Mouse (Mus musculus) limb, embryonic 14.5 days (tissue): ENCODE data around the gene Ppat. TPM values are rescaled to one million over a fixed set of nuclear protein-coding genes. Genes with fewer than 3 reads are reported as not detected.
"Not testable (repeated sequence)": the region's sequence is repeated elsewhere in the genome, so short reads cannot be mapped to it uniquely, and the experiment has no call there.

Experiments used
- ATAC-seq: fragments of 200-750 bp; cut with Nextera tagmentation; 2 replicates; pipeline ENCODE4 v1.8.0; 2017; ENCODE audit warnings: low read depth, moderate number of reproducible peaks, moderate TSS enrichment; ENCODE audit not compliant: low FRiP score
- DNase-seq: peaks from one replicate; pipeline ENCODE4 v3.0.0-alpha.2; 2015; ENCODE audit warnings: low spot score
- H3K27ac ChIP-seq: fragments of 300-500 bp; sonication (generic); replicated peaks from 2 replicates; pipeline ENCODE4 v1.5.1; 2014; ENCODE audit warnings: low read depth, mild to moderate bottlenecking, low read length, moderate library complexity, mixed read lengths
- H3K27me3 ChIP-seq: fragments of 300-500 bp; sonication (generic); 2 replicates; pipeline ENCODE4 v1.6.1; 2014; ENCODE audit warnings: low read length, mixed read lengths; ENCODE audit not compliant: control insufficient read depth, insufficient read depth
- H3K36me3 ChIP-seq: fragments of 300-500 bp; sonication (generic); 2 replicates; pipeline ENCODE4 v1.6.1; 2014; ENCODE audit warnings: mild to moderate bottlenecking, low read length, moderate library complexity, mixed read lengths; ENCODE audit not compliant: control insufficient read depth, insufficient read depth
- H3K4me1 ChIP-seq: fragments of 300-500 bp; sonication (generic); 2 replicates; pipeline ENCODE4 v1.6.1; 2014; ENCODE audit warnings: antibody characterized with exemption, low read length, mixed read lengths; ENCODE audit not compliant: control insufficient read depth, insufficient read depth
- H3K4me2 ChIP-seq: fragments of 300-500 bp; sonication (generic); replicated peaks from 2 replicates; pipeline ENCODE4 v1.6.1; 2014; ENCODE audit warnings: low read depth, mild to moderate bottlenecking, low read length, moderate library complexity; ENCODE audit not compliant: severe bottlenecking
- H3K4me3 ChIP-seq: fragments of 300-500 bp; sonication (generic); replicated peaks from 2 replicates; pipeline ENCODE4 v1.5.1; 2014; ENCODE audit warnings: low read length
- H3K9ac ChIP-seq: fragments of 300-500 bp; sonication (generic); 2 replicates; pipeline ENCODE4 v1.6.1; 2014; ENCODE audit warnings: mild to moderate bottlenecking, low read depth, low read length, moderate library complexity; ENCODE audit not compliant: severe bottlenecking
- H3K9me3 ChIP-seq: fragments of 300-500 bp; sonication (generic); 2 replicates; pipeline ENCODE4 v1.6.1; 2016; ENCODE audit warnings: low read length; ENCODE audit not compliant: control insufficient read depth
- POLR2A ChIP-seq: fragments of 200-500 bp; IDR thresholded peaks from 2 replicates; pipeline ENCODE4 v1.8.0; 2012; ENCODE audit warnings: inconsistent platforms, mild to moderate bottlenecking, moderate library complexity, borderline replicate concordance; ENCODE audit not compliant: insufficient read depth, insufficient read length; ENCODE audit errors: extremely low read depth
- WGBS: fragments of 180-500 bp; shearing (Covaris S2); extraction: QIAGEN DNeasy Blood & Tissue Kit; methylation state at CpG from one replicate; pipeline ENCODE4 v1.1.7; 2014; 5-methylcytosine and 5-hydroxymethylcytosine counted together
- polyA plus RNA-seq, 2 experiments: library from polyadenylated mRNA; depleted of rRNA in 1 of 2; stranded (reverse) in 1 of 2; unstranded in 1 of 2; fragments of >200 nt; fragmentation: Nextera tagmentation in 1 of 2; extraction: Ambion mirVana in 1 of 2; gene quantifications; 2 replicates each; pipeline versions ENCODE4 v1.2.1 to v1.2.3; 2012 to 2014

Ppat gene
- polyA plus RNA-seq, 2 experiments, result 14.1 to 24.0 TPM

DNA sequence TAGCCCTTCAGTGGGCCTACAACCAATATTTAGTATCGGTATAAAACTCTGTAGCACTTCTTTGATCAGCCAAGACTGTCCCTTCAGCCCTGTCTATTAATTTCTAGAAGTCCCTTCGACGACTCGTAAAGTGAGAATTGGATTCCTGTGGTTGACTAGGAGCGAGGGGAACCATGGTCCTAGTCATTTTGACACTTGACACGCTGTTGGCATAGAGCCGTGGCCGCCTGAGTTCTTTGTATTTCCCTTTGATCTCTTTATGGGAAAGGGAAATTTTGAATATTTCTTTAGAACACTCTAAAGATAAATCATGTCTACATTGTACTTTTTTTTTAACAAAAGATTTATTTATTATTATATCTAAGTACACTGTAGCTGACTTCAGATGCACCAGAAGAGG, 24.4 kb upstream of the Ppat start:
- H3K9ac ChIP-seq, result peak overlapping the region; percentile 92; the same call in 1 of the 2 replicates
- H3K36me3 ChIP-seq, result peaks cover 33% of the 10 kb centered on the region
- no peak for TF ChIP-seq POLR2A
- peaks cover 11% of the 10 kb centered on the region for H3K4me1 ChIP-seq
- H3K27me3 ChIP-seq, result no peaks in the 10 kb centered on the region
- H3K4me3 ChIP-seq, result peak overlapping the region; percentile 97
- H3K9me3 ChIP-seq, result no peaks in the 10 kb centered on the region
- no peak for DNase-seq
- H3K27ac ChIP-seq, result no peak overlapping the region
- ATAC-seq, result no peak
- H3K4me2 ChIP-seq, result peak overlapping the region; percentile 82
- 69% methylated on average over 8 of the region's 8 CpGs for WGBS

GRCm38 (mm10) chr5:76974554-76975285, 23.3 kb upstream of the Ppat start, which contains the start of gene Srp72:
Srp72 (plus strand) TSS chr5:76974683.
- H3K27me3 ChIP-seq, result no peaks in the 10 kb centered on the region
- peaks cover 11% of the 10 kb centered on the region for H3K4me1 ChIP-seq
- peak within 1 kb of the TSS; percentile 92 for H3K9ac ChIP-seq
- peak within 1 kb of the TSS; percentile 97 for H3K4me3 ChIP-seq
- peak within 1 kb of the TSS; percentile 92 for H3K27ac ChIP-seq
- peaks cover 30% of the 10 kb centered on the region for H3K36me3 ChIP-seq
- H3K4me2 ChIP-seq, result peak within 1 kb of the TSS; percentile 82
- peak; percentile 85 for DNase-seq
- H3K9me3 ChIP-seq, result no peaks in the 10 kb centered on the region
- TF ChIP-seq POLR2A, result no peak; the same call in 1 of the 2 replicates
- peak; percentile 96 for ATAC-seq
- 3% methylated on average over 60 of the region's 60 CpGs for WGBS

- no peak for DNase-seq
These were observed 22.8 kb upstream of the Ppat start for GRCm38 (mm10) chr5:76974207-76974553.

DNA sequence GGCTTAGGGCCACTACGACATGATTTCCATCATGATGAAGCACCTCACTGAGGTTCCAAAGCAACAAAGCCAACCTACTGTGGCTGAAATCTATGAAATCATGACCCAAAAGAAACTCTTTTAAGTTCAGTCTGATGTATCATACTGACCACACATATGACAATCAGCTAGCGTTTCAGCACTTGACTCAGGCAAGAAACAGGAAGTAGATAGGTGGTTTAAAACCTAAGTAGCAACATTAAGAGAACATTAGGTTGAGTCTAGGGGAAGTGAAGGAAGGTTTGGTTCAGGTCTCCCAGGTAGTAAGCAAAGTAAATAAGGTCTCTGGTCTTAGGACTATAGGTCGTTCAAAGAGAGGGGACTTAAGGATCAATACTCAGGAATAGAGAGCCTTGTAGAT, 22.1 kb upstream of the Ppat start:
- H3K27me3 ChIP-seq, result no peaks in the 10 kb centered on the region
- WGBS, result 76% methylated on average over 3 of the region's 3 CpGs
- ATAC-seq (no peak), DNase-seq (no peak)
- peaks cover 11% of the 10 kb centered on the region for H3K4me1 ChIP-seq
- H3K4me2 ChIP-seq, result peak overlapping the region; percentile 82
- peaks cover 30% of the 10 kb centered on the region for H3K36me3 ChIP-seq
- peak overlapping the region; percentile 97 for H3K4me3 ChIP-seq
- peak overlapping the region; percentile 92; the same call in 1 of the 2 replicates for H3K9ac ChIP-seq
- H3K27ac ChIP-seq, result no peak overlapping the region
- H3K9me3 ChIP-seq, result no peaks in the 10 kb centered on the region
- no peak for TF ChIP-seq POLR2A

More at GRCm38 (mm10) chr5:76974207-76974553, 22.8 kb upstream of the Ppat start:
- 0 out of 2 replicates have a peak, but pooled peaks have one; percentile 4 for ATAC-seq
- Histone ChIP-seq H3K36me3 (peaks cover 30% of the 10 kb centered on the region), H3K9ac (peak overlapping the region; percentile 92), H3K4me3 (peak overlapping the region; percentile 97), H3K9me3 (no peaks in the 10 kb centered on the region), H3K27ac (0 out of 2 replicates have a peak overlapping the region, but pooled peaks have one; percentile 92), H3K4me2 (peak overlapping the region; percentile 82), H3K27me3 (no peaks in the 10 kb centered on the region), H3K4me1 (peaks cover 11% of the 10 kb centered on the region)
- WGBS, result 3% methylated on average over 17 of the region's 17 CpGs
- TF ChIP-seq POLR2A, result no peak

DNA sequence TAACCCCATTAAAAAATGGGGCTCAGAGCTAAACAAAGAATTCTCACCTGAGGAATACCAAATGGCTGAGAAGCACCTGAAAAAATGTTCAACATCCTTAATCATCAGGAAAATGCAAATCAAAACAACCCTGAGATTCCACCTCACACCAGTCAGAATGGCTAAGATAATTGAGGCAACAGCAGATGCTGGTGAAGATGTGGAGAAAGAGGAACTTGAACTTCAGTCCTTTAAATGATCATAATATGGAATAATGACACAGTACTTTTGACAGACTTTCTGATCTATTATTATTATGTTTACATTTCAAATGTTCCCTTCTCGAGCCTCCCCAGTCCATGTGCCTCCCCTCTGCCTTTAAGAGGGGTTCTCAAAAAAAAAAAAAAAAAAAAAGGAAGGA, 19.7 kb upstream of the Ppat start:
- H3K4me1 ChIP-seq, result peaks cover 11% of the 10 kb centered on the region
- not testable (repeated sequence) for ATAC-seq, H3K4me2 ChIP-seq, DNase-seq, H3K9ac ChIP-seq, H3K9me3 ChIP-seq, H3K27me3 ChIP-seq, H3K4me3 ChIP-seq, H3K27ac ChIP-seq
- H3K36me3 ChIP-seq, result peaks cover 35% of the 10 kb centered on the region
- 85% methylated on average over 1 of the region's 1 CpGs for WGBS
